Mouse (Mus musculus): ENCODE data around the gene Fam181a.
A peak's percentile ranks its signal among the peaks of the same experiment; 100 is the strongest.

Fam181a gene

DNA sequence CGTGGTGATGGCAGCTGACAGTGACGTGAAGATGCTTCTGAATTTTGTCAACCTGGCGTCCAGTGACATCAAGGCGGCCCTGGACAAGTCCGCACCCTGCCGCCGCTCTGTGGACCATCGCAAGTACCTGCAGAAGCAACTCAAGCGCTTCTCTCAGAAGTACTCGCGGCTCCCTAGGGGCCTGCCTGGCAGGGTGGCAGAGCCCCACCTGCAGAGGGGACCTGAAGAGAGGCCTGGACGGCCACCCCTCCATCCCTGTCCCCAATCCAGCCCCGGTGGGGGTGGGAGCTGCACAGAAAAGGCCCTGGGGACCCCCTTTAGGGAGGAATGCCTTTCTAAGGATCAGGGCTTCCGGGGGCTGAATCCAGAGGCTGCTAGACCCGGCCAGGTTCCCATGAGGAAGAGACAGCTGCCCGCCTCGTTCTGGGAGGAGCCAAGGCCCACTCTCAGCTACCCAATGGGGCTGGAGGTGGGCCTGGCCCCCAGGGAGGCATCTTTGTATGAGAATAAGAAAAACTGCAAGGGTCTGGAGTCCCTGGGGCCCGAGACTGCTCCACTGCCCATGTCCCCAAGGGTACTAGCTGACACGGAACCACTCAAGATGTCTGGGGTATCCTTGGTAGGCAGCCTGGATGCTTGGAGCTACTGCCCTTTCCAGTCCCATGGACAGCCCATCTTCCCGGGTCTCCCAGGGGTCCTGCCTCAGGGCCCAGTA lies 5.2 kb downstream of the Fam181a start:
- no peak for DNase-seq

DNA sequence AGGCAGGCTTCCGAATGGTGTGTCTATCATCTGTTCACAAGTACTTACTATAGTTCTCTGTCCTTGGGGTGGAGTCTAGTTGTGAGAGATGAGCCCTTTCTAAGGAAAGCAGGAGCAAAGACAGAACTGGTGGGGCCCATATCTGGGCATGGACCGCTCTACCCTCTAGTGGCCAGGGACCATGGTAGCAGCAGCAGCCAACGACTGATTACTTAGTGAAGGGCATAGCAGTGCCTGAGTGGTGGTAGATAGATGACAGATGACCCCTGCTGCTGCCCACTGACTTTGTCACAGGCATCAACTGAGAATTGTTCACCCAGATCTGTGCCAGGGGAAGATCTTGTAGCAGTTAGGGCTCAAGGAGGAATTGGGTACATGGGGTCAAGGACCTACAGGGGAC lies 12.0 kb downstream of the Fam181a start:
- no peak for DNase-seq

DNA sequence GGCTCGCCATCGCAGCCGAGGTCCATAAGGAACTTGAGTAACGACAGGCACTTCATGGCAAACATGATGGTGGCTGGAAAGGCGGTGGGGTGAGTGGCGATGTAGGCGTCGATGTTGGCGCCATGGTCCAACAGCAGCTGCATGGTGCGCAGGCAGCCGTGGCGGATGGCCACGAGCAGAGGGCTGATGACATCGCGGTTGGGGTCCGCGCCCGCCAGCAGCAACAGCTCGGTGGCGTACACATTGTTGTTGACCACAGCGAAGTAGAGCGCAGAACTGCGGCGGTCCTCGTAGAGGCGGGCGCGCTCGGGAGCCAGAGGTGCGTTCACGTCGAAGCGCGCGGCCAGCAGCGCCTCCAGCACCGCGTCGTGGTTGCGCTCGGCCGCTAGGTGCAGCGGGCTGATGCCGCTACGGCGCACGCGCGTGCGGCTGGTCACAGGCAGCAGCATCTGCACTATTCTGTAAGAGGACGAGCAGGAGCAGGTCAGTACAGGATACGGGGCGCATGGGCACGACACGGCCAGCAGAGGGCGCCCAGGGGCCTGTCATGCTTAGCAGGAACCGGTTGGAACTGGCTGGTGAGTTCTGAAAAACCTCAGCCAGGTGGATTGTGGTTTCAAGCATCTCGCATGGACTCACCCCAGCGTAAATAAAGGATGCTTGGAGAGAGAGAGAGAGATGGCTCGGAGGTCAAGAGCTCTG lies 14.5 kb downstream of the Fam181a start:
- peak; percentile 78 for DNase-seq

DNA sequence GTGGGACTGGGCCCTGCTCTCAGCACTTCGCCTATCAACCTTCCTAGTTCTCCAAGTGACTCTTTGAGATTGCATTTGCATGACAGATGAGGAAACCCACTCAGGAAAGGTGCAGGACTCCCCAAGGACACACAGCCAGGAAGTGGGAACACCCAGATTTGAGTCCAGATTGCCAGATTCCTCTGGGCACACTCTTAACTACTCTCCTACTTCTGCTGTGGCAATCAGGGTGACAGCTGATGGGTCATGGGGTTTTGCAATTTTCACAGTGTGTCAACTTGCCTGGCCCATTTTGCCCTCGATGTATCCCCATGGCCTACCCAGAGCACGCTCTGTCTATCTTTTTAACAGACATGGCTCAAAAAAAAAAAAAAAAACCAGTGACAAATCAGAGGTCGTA lies 15.8 kb downstream of the Fam181a start:
- DNase-seq, result no peak

DNA sequence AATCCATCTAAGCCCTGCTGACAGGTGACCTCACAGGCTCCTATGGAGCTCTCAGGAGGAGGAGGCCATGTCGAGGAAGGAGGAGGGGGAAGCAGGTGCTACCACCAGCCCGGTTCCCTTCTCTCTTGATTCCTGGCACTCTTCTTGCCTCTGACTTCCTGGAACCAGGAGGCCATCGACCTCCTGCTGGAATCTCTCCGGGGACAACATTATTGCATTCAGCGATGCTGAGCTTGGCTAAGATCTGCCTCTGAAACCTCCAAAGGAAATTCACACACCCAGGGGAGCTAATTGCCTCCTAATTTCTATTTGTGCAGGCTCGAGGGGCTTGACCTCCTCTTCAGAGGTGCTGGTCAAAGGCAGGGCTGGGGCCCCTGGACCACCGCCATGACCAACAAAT lies 16.3 kb downstream of the Fam181a start:
- DNase-seq, result no peak

DNA sequence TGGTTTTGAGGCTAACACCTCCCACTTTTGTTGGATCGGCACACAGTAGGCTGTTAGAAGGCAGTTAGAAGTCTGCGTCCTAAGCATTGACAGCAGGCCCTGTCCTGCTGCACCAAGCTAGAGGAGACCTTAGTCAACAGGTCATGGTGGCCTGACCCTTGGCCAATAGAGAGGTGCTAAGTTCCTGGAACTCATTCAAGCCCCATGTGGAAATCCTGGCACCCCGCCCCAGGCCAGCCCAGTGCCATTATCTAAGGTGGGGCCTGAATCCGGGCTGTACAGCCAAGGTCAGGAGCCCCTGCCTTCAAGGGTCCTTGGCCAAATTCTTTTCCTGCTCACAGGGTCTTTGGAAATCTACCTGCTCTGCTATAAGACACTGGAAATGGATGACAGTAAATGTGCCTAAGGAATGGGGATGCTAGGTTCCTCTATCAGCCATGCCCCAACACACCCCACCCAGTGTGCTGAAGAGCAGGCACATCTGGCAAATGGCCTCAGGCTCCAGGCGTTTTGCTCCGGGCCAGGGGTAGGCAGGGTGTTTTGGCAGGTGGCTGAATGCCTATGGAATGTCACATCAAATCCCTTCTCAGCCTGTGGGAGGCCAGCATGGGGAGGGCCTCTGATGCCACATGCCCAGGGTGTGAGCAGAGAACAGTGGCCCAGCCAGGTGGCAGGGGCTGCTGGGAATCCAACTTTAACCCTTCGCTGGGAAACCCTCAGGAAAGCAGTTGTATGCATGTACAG lies 17.8 kb downstream of the Fam181a start:
- no peak for DNase-seq

DNA sequence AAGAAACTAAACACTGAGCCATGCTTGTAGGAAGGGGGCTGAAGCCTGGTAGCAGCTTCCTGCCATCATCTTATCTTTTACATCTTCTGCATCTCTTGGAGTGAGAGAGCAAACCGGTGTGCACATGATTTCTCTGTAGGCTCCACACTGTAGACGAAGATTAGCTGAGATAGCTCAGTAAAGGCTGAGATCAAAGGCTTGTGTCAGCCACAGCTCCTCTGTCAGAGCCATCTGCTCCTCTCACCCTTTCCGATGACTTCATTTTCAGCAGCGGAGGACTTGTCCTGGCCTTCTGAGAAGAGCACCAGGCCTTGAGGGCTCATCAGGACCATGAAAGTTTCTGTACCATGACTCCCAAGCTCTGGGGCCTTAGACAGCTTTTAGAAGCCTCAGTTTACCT lies 20.7 kb downstream of the Fam181a start:
- DNase-seq, result no peak

DNA sequence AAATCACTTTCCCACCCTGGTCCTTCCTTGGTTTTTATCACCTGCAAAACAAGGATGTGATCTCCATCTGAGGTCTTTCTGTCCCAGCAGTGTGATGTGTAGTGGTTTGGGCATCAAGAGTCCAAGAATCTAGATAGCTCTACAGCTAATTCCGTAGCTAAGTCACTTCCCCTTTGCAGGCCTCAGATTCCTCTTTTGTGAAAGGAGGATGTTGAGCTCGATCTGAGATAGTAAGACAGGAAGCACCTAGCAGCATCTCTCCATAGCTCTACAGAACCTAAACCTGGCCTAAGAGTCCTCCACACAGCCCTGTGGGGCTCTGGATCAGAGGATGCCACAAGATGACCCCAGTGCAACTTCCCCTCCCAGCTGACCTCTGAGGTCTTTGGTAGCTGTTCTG lies 22.1 kb downstream of the Fam181a start:
- no peak for DNase-seq

DNA sequence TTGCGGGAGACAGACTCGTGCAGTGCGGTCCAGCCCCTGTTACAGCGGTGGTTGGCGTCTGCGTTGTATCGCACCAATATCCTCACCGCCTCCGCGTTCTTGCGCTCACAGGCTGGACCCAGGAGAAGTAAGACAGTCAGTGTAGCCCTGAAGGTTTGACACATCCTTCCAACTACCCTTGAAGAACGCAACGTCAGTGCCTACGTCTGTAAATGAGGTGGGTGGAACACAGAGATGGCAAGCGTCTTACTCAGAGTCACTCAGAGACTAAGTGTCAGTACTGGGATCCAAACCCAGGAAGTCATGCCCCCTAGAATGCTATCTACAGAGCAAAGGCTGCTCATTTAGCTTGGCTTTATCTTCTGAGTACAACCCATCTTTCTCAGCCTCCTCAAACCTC lies 22.7 kb downstream of the Fam181a start:
- DNase-seq, result no peak

DNA sequence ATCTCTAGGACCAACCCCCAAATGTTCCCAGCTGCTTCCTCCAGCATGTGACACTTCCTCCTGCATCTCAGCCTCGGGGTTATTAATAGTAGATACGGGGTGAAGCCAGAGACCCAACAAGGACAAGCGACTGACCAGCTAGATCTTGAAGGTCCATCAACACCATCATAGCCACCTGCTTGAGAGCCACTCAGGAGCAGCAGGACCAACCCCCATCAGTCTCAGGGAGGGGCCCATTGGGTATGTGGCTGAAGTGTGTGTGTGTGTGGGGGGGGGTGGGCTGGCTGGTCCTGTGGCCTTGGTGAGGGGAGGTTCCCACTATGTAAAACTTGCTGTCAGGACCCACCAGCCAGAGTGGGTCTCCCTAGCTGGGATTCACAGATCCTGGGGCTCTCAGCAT lies 26.0 kb downstream of the Fam181a start:
- DNase-seq, result no peak

DNA sequence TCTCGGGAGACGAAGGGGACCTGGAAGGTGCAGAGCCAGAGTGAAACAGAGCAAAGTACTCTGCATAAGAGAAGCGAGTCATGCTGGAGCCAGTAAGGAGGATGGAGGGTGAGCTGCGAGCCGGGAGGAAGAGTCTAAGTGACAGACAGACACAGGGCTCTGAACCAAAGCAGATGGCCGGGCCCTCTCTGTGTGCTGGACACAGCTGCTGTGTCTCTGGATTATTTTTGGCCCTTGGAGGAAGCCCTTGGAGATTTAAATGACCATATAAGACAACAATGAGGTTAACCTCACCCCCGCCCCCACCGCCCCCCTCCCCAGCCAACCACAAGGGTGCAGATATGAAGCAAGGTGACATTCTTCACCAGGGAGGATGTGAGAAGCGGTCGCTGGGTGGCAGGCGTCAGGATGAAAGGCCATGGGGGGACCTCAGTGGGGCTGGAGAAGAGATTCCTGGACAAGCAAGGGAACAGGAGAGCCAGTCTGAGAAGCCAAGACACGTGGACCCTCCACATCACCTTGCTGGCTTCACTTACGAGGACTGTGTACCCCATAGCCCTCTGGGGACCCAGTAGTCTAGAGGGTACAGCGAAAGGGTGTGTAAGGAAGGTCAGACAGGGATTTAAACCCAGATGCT lies 27.5 kb downstream of the Fam181a start:
- DNase-seq, result no peak

DNA sequence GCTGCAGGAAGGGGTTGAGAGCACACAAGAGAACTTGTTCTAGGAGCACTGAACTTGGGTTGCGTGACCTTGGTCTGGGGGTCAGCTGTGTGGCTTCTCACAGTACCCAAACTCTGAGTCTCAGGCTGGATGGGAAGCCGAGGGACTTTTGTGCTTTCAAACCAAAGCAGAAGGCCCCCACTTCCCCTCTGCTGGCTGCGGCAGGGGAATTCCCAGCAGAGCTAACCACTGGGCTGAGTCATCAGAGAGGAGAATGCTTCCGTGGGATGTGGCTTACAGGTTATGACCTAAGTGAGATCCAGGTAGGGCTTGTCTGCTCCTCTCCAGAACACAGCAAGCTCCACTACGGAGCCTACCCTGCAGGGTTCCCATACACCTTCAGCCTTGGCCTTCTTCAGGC lies 30.4 kb downstream of the Fam181a start:
- no peak for DNase-seq

DNA sequence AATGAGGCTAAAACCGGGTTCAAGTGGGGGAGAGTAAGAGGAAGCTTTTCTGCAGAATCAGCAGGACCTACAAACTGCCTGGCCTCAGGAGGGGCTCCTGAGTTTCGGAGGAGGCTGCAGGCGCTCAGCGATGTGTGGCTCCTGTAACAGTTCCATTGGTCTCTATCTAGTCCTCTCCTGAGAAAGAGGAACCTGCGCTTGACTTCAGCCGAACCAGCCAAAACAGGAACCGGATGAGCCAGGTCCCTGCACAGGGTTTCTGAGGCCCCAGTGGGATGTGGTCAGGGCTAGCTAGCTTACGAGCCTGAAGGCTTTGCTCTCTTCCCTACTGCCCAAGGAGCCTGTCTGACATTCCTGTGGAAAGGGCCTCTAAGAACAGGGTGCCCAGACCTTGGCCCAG lies 32.7 kb downstream of the Fam181a start:
- no peak for DNase-seq

DNA sequence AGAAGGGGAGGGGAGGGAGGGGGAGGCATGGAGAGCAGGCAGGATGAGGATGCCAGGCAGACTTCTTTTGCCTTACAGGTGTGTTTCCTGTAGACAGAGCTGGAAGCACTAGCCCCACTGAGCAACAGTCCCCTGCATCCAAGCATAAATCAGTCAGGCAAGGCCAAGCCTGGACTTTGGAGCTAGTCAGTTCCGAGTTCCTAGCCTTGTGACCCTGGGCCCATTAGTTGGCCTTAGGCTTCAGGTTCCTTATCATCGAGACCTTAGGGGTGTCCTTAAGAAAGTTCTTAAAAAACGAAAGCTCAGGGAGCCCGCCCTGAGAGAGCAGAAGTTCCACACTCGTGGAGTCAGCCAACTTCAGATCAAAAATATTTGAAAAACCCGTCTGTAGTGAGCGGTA lies 34.2 kb downstream of the Fam181a start:
- DNase-seq, result no peak

DNA sequence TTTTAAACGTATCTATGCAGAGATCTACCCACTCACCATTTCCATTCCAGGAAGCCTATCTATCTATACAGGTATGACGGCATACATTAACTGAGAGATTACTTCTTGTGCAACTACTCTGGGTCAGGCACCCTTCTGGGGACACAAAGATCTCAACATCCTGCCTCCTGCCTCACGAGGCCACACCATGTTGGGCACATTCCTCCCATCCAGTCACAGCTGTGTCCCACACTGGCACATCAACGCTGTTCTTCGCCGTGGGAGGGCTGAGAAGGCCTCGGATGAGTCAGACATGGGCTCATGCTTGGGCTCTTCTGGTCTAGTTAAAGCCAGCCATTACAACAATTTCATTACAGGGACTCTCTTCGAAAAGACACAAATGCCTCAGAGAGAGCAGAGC lies 36.2 kb downstream of the Fam181a start:
- DNase-seq, result no peak

DNA sequence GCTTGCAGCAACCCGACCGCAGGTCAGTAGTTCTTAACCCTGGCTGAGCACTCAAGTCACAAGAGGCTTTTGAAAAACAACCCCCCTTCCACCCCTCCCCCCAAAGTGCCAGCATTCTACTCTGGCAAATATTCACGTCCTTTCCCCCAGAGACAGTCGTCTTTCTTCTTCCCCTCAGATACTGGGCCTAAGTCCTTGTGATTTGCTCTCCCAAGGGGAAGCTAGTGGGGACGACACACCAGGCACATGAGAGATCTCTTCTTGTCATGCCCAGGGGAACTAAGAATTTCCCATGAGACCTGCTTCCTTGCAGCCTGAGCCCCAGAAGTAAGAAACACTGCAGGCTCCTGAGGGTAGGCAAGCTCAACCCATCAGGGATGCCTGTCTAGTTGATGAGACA lies 36.6 kb downstream of the Fam181a start:
- DNase-seq, result no peak

DNA sequence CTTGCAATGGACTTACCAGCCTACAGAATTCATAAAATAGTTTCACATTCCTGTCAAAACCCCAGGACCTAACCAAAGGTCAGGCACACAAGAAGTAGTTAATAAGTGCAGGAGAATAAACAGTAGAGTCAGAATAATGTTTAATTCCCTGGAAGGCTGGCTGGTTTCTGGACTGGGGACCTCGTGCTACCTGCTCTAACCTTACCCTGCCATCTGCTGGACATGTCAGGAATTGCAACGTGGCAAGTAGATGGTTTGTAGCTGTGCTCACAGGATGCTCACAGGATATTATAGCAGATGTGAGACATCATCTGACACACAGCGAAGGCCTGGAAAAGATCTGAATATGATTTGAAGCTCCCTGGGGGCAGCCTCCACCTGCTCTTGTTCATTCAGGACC lies 37.7 kb downstream of the Fam181a start:
- DNase-seq, result peak; percentile 55

DNA sequence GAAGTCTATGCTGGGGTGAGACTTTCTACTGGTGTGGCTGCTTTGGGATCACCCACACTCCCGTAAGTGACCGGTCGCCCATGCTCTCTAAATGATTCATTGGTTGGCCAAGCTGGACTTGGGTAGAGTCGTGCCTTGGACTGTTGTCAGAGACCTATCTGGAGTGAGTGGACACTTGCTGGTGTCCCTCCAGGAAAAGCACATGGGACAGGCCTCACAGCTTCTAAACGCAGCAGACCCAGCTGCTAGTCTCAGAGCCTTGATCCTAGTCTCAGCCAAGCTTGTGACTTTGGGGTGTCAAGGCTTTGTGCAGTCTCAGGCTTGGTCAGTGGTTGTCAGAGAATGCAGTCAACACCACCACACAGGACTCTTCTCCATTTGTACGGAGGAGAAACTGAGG lies 42.0 kb downstream of the Fam181a start:
- DNase-seq, result no peak

DNA sequence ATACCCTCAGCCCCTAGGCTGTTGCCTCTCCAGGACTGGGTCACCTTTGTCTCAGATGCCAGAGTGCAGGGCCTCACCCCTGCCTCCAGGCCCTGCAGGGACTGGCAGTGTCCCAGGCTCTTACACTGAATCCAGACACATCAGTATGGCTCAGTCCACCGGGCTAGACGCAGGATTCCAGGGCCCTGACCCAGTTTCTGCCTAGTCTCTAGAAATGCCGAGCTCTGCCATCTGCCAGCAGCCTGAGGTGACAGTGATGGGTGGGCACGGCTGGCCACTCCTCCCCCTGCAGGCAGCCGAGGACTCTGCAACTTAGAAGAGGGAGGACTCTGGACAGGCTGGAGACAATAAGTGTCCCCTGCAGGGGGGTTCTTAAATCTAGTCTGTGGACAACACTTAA lies 42.8 kb downstream of the Fam181a start:
- DNase-seq, result peak; percentile 81

DNA sequence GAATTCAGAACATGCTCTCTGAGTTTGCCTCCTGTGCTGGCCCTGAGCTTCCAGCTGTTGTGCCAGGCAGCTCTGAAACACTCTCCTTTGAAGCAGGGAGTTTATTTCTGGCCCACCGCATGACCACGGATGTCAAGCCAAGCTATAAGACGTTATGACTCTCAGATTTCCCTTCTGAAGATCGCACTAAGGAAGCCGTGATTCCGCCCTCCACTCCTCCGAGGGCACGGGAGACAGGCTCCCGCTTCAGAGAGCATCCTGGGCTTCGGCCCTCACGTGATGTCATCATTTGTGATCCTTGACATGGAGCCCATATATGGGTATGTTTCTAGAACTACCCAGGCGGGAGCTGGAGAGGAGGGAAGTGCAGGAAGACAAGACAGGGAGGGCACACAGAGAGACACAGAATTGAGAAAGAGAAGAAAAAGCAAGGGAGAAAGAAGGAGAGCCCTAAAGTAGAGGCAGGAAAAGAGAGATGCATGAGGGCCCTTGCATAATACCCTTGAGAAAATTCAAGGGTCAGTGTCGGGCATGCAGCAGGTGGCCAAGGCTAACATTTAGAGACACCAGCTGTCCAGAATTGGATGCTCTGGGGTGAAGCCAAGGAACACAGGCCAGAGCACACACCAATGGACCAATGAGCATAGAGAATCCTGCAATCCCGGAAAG lies 45.1 kb downstream of the Fam181a start, which contains the start of gene Asb2:
TSS of gene Asb2 (minus strand) at position 256 of the 669 bp plus-strand sequence.
- DNase-seq, result no peak

DNA sequence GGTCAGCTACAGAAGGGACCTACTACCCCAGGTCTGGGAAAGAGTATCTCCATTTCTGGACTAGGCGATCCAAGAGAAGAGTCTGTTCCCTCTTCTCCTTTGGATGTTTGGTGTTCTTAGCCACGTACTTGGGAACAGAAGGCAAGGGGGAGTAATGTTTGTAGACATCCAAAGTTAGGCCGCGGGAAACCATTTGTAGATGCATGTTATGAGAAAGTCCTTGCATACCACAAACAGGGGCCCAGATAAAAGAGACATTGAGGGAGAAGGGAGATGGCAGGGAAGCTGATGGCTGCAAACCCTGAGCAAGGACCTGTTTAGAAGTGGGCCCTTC lies 45.6 kb downstream of the Fam181a start:
- DNase-seq, result no peak

DNA sequence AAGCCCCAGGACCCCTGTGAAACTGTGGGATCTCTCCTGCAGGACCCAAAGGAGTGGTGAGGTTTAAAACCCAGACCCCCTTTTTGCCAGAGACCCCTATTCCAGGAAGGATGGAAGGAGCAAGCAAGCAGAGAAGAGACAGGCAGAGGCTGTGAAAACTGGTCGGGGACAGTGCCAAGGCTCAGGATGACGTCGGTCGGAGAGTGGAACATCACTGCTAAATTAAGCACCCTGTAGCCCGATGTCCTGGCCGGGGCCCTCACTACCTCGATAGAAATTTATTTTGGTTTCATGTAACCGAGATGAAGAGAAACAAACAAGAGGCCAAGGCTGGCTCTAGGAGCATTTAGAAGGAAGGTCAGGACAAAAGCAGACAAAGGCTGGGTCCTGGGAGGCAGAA lies 47.4 kb downstream of the Fam181a start:
- DNase-seq, result no peak
